Mouse (Mus musculus) adrenal gland, postnatal 0 days (tissue): ENCODE data around the gene Lce1a2. TPM values are rescaled to one million over a fixed set of nuclear protein-coding genes. Genes with fewer than 3 reads are reported as not detected.

Source experiments
- polyA plus RNA-seq: library from polyadenylated mRNA; unstranded; fragments of >200 nt; fragmentation: Nextera tagmentation; extraction: Ambion mirVana; gene quantifications from 2 replicates; pipeline ENCODE4 v1.2.1, GENCODE M21; 2015

Lce1a2 gene
- polyA plus RNA-seq: 1.1 TPM in 1 of 2 replicates, not detected in the other

GRCm38 (mm10) chr3:92670215-92670614 lies at the start of gene Lce1a2:
Gene Lce1a2 (minus strand): TSS chr3:92670315.

GRCm38 (mm10) chr3:92708974-92709373 lies 38.9 kb upstream of the Lce1a2 start, which contains the start of gene Lce1e:
Gene Lce1e (minus strand): TSS chr3:92709074.

GRCm38 (mm10) chr3:92687110-92687509 lies 17.0 kb upstream of the Lce1a2 start, which contains the start of gene Lce1d:
Gene Lce1d (minus strand): TSS chr3:92687210.

GRCm38 (mm10) chr3:92678947-92679346 lies 8.8 kb upstream of the Lce1a2 start, which contains the start of gene Lce1c:
Gene Lce1c (plus strand): TSS chr3:92679247.

GRCm38 (mm10) chr3:92656826-92657225 lies 13.3 kb downstream of the Lce1a2 start, which contains the start of gene Lce1b:
Gene Lce1b (minus strand): TSS chr3:92656926.

GRCm38 (mm10) chr3:92648207-92648606 lies 21.9 kb downstream of the Lce1a2 start, which contains the start of gene Lce1a1:
Gene Lce1a1 (minus strand): TSS chr3:92648307.

GRCm38 (mm10) chr3:92621560-92621959 lies 48.6 kb downstream of the Lce1a2 start, which contains the start of gene Lce6a:
Gene Lce6a (minus strand): TSS chr3:92621660.

Other genes starting within 250 kb of the Lce1a2 start
- 6.7 and 8.1 TPM in 2 replicates for gene Gm9774, start 240.9 kb downstream of the Lce1a2 start, polyA plus RNA-seq
- not detected in 2 replicates for gene Sprr2k, start 237.7 kb downstream of the Lce1a2 start, polyA plus RNA-seq
- gene Sprr1b, start 231.5 kb downstream of the Lce1a2 start, polyA plus RNA-seq: 0.32 TPM in 1 of 2 replicates, not detected in the other
- gene Sprr3, start 211.6 kb downstream of the Lce1a2 start, polyA plus RNA-seq: 0.25 and 4.2 TPM in 2 replicates
- 1.6 and 7.8 TPM in 2 replicates for gene Sprr1a, start 184.4 kb downstream of the Lce1a2 start, polyA plus RNA-seq
- not detected in 2 replicates for gene Sprr4, start 169.8 kb downstream of the Lce1a2 start, polyA plus RNA-seq
- gene 2310046K23Rik, start 135.8 kb downstream of the Lce1a2 start, polyA plus RNA-seq: not detected in 2 replicates
- gene Ivl, start 96.6 kb downstream of the Lce1a2 start, polyA plus RNA-seq: 0.38 TPM in 1 of 2 replicates, not detected in the other
- gene Smcp, start 81.3 kb downstream of the Lce1a2 start, polyA plus RNA-seq: 0.15 and 0.84 TPM in 2 replicates
- not detected in 2 replicates for gene 2210017I01Rik, start 62.8 kb downstream of the Lce1a2 start, polyA plus RNA-seq
- 3.2 and 3.3 TPM in 2 replicates for gene Lce6a, start 48.7 kb downstream of the Lce1a2 start, polyA plus RNA-seq
- 0.71 TPM in 1 of 2 replicates, not detected in the other for gene Lce1a1, start 22.0 kb downstream of the Lce1a2 start, polyA plus RNA-seq
- gene Lce1b, start 13.4 kb downstream of the Lce1a2 start, polyA plus RNA-seq: 0.35 TPM in 1 of 2 replicates, not detected in the other
- 2.4 TPM in 1 of 2 replicates, not detected in the other for gene Lce1c, start 8.9 kb upstream of the Lce1a2 start, polyA plus RNA-seq
- gene Lce1d, start 16.9 kb upstream of the Lce1a2 start, polyA plus RNA-seq: 0.91 TPM in 1 of 2 replicates, not detected in the other
- gene Lce1e, start 38.8 kb upstream of the Lce1a2 start, polyA plus RNA-seq: 1.1 TPM in 1 of 2 replicates, not detected in the other
- 1.1 TPM in 1 of 2 replicates, not detected in the other for gene Lce1f, start 50.0 kb upstream of the Lce1a2 start, polyA plus RNA-seq
- not detected in 2 replicates for gene Gm38119, start 68.8 kb upstream of the Lce1a2 start, polyA plus RNA-seq
- gene Lce1g, start 82.0 kb upstream of the Lce1a2 start, polyA plus RNA-seq: not detected in 2 replicates
- gene Lce1h, start 94.8 kb upstream of the Lce1a2 start, polyA plus RNA-seq: 0.93 TPM in 1 of 2 replicates, not detected in the other
- not detected in 2 replicates for gene Lce1i, start 108.6 kb upstream of the Lce1a2 start, polyA plus RNA-seq
- gene Lce1j, start 120.2 kb upstream of the Lce1a2 start, polyA plus RNA-seq: 0.61 TPM in 1 of 2 replicates, not detected in the other
- not detected in 2 replicates for gene Lce1k, start 137.6 kb upstream of the Lce1a2 start, polyA plus RNA-seq
- gene Kprp, start 156.9 kb upstream of the Lce1a2 start, polyA plus RNA-seq: 0.09 TPM in 1 of 2 replicates, not detected in the other
- gene Lce1l, start 181.0 kb upstream of the Lce1a2 start, polyA plus RNA-seq: 1.2 TPM in 1 of 2 replicates, not detected in the other
- gene 2310050C09Rik, start 199.9 kb upstream of the Lce1a2 start, polyA plus RNA-seq: 0.24 TPM in 1 of 2 replicates, not detected in the other